Mouse (Mus musculus): ENCODE data around the gene Catsper4.

Gene Catsper4

DNA sequence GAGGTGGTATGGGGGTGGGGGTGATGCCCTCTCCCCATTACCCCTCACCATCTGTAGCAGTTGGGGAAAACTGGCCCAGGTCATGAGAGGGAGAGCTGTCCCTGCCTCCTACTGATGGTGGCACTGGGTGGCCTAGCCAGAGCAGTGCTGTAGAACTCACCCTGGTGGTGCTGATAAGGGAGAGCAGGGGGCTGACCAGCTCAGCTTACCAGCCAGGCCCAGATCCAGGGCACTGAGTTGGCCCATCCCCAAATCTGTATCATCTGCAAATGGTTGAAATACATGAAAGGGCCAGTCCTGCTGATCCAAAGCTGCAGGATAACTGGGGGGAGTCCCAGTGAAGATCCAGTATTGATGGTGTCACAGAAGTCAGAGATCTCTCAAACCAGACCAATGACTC, 45.4 kb downstream of the Catsper4 start:
- DNase-seq (ENCODE audit: low spot score in 2 of 2): no peak

DNA sequence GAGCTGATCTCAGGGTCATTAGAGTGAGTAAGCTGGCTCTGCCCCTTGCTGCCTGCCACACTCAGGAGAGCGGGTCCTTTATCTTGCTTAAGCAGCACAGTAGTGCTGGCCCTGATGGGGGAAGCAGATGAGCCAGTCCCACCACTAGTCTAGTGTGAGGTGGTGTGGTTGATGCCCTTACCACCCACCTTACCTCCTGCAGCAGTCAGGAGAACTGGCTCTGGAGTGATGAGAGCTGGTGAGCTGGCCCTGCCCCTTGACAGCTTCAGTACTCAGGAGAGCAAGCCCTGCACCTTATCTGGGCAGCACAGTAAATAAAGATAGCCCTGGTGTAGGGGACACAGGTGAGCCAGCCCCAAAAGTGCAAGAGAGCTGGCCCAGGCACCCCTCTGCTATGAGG, 46.1 kb downstream of the Catsper4 start:
- DNase-seq (ENCODE audit: low spot score in 2 of 2): no peak

DNA sequence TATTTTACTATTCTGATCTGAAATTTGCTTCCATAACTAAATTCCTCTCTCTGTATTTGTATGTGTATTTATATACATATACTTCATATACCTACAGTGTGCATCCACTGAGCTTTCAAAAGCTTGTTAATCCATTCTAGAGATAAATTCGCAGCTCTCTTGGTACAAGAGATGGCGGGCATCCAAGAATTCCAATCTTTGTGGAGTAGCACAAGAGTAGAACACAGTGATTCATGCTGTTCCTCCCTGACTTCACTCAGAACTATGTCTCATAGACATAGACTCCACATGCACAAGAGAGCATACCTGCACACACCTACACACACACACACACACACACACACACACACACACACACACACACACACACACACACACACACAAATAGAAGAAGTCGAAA, 54.8 kb downstream of the Catsper4 start:
- DNase-seq (ENCODE audit: low spot score in 2 of 2): no peak

DNA sequence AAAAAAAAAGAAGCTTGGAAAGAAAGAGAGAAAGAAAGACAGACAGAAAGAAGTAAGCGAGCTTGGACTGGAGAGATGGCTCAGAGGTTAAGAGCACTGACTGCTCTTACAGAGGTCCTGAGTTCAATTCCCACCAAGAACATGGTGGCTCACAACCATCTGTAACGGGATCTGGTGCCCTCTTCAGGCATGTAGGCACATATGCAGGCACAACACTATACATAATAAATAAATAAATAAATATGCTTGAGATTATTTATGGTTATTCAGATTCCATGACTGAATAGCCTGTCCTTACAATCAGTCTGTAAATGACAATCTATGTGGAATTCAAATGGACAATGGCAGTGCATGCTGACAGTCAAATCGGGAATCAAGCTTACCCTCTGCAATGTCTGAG, 60.3 kb downstream of the Catsper4 start:
- DNase-seq (ENCODE audit: low spot score in 2 of 2): no peak

DNA sequence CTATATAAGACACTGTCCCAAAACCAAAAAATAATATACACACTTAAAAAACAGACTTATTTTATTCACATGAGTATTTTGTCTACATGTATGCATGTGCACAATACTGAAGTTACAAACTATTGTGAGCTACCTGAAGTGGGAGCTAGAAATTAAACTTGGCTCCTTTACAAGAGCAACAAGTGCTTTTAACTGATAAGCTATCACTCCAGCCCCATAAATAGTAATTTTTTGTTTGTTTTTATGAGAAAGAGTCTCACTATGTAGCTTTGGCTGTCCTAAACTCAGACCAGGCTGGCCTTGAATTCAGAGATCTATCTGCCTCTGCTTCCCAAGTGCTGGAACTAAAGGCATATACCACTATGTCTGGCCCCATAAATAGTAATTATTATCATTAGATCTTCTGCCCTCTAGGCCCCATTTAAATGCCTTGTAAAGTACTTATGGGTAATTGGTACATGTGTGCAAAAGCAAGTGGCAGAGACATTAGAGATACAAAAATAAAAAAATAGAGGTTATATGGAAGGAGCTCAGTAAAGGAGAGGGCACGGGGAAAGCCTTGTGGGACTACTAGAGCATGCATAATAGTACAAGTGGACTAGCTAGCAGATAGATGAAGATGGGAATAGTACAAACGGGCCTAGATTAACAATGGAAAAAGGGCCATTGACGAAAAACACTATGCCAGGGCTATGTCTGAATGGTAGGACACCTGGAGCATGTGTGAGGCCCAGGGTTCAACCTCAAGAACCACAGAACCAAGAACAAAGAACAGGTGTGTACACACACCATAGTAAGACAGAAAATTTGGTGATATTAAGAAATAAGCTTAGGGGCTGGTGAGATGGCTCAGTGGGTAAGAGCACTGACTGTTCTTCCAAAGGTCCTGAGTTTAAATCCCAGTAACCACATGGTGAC, 61.4 kb downstream of the Catsper4 start:
- DNase-seq (ENCODE audit: low spot score in 2 of 2): no peak

DNA sequence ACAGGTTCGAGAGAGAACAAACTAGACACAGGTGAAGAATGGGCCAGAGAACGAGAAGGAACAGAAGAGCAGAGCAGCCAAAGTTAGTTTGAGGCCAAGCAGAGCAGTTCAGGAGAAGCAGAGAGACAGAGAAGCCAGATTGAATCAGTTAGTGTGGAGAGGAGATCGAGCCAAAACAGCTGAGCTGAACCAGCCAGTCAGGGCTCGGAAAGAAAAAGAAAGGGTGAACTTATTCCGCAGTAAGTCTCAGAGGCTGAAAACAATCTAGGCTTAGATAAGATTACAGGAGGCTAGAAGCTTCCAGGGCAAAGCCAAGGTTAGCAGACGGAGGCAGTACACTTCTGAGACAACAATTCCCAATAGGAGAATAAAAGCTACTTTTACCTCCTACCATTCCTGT, 62.2 kb downstream of the Catsper4 start:
- DNase-seq (ENCODE audit: low spot score in 2 of 2): no peak

DNA sequence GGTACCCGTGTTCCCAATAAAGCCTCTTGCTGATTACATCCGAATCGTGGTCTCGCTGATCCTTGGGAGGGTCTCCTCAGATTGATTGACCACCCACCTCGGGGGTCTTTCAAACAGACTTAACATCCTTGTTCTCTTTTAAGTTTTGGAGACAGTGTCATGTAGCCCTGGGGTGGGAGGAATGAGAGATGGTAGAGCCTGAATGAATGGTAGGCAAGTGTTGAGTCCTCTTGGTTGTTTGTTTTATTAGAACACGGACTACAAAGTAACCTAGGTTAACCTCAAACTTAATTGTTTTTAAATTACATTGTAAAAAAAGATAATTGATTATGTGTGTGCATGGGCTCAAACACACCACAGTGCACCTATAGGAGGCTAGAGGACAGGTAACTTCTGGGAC, 62.6 kb downstream of the Catsper4 start:
- no peak for DNase-seq (ENCODE audit: low spot score in 2 of 2)

All from urinary bladder, postnatal 4 days (tissue).